Mouse (Mus musculus): ENCODE results near the gene Igfbp1.

DNA sequence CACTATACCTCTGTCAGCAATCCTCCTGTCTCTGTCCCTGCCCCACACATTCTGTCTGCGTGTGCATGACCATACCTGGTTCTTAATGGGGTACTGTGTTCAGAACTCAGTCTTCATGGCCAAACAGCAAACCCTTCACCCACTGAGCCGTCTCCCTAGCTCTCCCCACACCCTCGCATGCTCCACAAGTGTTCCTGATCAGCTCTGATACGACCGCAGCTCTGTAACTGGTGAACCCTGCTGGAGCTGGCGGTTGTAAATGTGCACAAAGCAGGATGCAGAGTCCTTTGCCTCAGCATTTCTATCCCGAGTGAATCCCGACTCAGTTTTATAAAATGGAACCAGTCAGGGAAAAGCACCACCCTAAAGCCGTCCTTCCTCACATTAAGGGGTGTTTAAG is 6.3 kb downstream of the Igfbp1 start:
- TF ChIP-seq CTCF (IDR thresholded peaks at IDR 0.05; ENCODE audit: insufficient read depth, low read depth, low read length), result no peak
- TF ChIP-seq POLR2A (IDR thresholded peaks at IDR 0.05; ENCODE audit: insufficient read depth, low read depth, low read length), result no peak

All from olfactory bulb, adult 2 months (tissue).